Mouse (Mus musculus) kidney, adult 8-10 months (tissue): Measurements from ENCODE around the gene Plagl2.
A peak's percentile ranks its signal among the peaks of the same experiment; 100 is the strongest.
"Not testable (repeated sequence)": the region's sequence is repeated elsewhere in the genome, so short reads cannot be mapped to it uniquely, and the experiment has no call there.

Source experiments
- DNase-seq, 2 experiments: peaks; one replicate each; pipeline ENCODE4 v3.0.0; 2022

Plagl2 gene

GRCm38 (mm10) chr2:153241250-153242014 is at the start of gene Plagl2, which contains the start of gene Pofut1:
Gene Plagl2, minus strand, starts transcription at chr2:153241426.
Gene Pofut1, plus strand, starts transcription at chr2:153241533.
- DNase-seq = peak; percentile 87 to 88

DNA sequence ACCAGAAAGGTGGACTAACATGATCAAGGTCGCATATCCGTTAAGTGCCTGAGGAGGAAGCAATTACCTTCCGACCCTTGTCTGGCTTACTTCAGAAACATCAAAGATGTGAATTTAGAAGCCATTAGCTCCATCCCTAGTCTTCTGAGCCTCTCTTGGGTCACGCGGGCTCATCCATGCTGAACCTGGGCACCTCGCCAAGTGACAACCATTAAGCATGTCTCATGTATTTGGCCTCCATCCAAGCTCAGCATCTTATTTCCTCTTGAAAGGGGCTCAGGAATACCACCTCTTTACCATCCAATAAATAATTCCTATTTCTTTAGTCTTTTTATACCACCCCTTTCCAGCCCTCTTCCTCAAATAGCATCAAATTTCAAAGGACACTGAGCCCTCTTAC is 46.6 kb upstream of the Plagl2 start:
- peak in 1 of 2 experiments; percentile 44 for DNase-seq

DNA sequence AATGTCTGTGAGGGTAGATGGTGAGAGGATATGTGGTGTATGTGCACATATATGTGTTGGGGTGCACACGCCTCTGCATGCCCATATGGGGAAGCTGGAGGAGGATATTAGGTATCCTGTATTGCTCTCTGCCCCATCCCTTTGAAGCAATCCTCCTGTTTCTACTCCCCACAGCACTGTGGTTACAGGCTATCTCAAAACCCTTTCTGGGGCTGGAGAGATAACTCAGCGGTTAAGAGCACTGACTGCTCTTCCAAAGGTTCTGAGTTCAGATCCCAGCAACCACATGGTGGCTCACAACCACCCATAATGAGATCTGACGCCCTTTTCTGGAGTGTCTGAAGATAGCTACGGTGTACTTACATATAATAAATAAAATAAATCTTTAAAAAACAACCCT is 45.3 kb upstream of the Plagl2 start:
- no peak for DNase-seq

DNA sequence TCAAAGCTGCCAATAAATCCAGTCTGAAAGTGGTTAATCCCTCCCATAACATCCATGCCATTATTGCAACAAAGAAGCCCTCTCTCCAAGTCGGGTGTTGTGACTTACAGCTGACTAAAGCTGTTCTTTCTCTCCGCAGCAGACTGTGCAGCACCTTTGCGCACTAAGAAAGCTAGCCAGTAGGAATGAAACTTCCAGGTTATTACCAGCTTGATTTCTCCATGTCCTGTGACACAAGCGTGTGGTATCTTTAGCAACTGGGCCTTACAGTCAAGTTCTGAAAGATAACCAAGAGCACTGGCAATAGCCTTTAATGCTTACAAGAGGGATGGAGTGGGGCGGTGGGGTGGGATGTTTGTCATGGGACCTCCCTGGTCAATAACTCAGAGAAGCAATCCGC is 42.7 kb upstream of the Plagl2 start:
- DNase-seq = no peak

DNA sequence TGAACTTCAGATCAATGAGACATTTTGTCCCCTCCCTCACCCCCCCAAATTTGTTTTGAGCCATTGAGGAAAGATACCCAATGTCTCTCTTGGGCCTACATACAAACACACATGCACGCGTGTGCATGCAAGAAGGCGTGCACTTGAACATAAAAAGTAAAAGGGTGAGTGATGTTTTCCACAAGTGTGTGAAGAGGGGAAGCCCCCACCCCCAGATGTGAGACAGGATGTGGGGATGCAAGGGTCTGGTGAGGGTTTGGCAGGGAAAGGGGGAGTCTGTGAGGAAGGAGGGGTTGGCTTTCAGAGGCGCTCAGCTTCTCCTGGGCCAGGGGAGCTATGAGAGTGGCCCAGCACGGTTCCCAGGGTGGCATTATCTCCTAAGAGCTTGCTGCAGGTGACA is 37.1 kb upstream of the Plagl2 start:
- DNase-seq = no peak

DNA sequence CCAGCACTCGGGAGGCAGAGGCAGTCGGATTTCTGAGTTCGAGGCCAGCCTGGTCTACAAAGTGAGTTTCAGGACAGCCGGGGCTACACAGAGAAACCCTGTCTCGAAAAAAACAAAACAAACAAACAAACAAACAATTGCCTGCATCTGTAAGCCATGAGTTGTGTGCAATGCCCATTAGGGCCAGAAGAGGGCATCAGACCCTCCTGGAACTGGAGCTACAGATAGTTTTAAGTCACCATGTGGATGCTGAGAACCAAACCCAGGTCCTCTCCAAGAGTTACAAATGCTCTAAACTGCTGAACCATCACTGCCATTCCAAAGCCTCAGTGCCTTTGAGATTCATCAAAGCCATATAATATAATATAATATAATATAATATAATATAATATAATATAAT is 35.6 kb upstream of the Plagl2 start:
- not testable (repeated sequence) for DNase-seq

DNA sequence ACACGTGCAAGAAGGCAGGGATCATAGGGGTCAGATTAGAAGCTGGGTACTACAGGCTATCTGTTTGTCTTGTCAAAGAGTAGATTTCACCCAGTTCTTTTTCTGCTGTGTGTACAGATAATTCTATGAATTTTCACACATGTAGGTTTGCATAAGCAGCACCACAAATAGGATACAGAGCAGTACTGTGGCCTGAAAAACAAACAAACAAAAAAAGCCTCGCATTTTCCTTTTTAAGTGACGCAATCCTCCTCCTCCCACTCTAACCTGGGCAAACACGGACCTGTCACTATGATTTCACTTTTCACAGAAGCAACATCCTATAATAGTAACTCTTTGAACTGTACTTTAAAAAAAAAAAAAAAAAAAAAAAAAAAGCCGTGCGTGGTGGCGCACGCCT is 35.2 kb upstream of the Plagl2 start:
- no peak for DNase-seq

- not testable (repeated sequence) for DNase-seq
Observed at GRCm38 (mm10) chr2:153275577-153275976, 34.4 kb upstream of the Plagl2 start.

DNA sequence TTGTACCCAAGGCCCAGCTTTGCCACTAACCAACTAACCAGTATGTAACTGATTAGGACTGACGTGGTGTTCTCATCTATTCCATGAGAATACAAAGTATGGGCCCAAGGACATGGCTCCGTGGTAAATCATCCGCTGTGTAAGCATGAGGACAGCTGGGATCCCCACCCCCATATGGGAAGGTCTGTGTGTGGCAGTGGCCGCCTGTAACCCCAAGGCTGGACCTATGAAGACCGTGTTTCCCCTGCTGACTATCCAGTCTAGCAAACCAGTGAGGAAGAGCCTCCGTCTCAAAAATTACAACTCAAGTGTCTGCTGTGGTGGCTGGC is 33.7 kb upstream of the Plagl2 start:
- no peak for DNase-seq

DNA sequence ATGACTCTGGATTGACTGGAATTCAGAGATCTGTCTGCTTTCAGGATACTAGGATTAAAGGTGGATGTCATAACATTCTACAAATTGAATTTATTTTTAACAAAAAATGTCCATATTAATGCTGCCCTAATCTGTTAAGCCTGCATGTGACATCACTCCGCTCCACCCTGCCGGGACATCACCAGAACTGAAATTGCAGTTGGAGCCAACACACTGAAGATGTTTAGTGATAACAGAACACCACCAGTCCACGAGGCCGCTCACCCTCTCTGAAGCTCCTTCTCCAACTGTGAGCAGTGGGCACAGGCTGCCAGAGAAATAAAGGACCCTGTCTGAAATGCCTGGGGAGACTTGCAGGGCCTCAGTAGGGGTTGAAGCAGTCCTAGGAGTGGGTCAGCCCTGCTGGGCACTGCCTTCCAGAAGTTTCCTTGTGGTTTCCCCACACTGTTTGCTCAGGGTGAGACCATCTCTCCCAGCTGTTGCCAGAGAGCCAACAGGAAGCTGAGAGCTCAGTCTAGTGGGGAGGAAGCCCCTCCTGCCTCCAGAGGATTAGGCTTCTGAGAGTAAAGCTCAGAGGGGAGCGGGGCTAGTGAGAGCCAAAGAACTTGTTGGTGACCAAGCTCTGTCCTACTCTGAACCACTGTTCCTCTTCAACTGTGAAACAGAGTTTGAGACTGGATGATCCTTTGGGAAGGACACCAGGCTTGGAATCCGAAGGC is 33.1 kb upstream of the Plagl2 start:
- DNase-seq = not testable (repeated sequence)

DNA sequence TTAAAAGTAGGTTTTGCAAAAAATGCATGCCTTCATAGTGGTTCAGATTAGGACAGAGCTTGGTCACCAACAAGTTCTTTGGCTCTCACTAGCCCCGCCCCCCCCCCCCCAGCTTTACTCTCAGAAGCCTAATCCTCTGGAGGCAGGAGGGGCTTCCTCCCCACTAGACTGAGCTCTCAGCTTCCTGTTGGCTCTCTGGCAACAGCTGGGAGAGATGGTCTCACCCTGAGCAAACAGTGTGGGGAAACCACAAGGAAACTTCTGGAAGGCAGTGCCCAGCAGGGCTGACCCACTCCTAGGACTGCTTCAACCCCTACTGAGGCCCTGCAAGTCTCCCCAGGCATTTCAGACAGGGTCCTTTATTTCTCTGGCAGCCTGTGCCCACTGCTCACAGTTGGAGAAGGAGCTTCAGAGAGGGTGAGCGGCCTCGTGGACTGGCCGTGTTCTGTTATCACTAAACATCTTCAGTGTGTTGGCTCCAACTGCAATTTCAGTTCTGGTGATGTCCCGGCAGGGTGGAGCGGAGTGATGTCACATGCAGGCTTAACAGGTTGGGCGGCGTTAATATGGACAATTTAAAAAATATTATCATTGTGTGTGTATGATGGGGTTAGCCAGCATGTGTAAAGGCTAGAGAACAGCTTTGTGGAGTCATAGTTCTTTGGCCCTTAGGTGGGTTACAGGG is 29.1 kb upstream of the Plagl2 start:
- DNase-seq = not testable (repeated sequence)

GRCm38 (mm10) chr2:153267331-153267730 is 26.1 kb upstream of the Plagl2 start:
- no peak for DNase-seq

DNA sequence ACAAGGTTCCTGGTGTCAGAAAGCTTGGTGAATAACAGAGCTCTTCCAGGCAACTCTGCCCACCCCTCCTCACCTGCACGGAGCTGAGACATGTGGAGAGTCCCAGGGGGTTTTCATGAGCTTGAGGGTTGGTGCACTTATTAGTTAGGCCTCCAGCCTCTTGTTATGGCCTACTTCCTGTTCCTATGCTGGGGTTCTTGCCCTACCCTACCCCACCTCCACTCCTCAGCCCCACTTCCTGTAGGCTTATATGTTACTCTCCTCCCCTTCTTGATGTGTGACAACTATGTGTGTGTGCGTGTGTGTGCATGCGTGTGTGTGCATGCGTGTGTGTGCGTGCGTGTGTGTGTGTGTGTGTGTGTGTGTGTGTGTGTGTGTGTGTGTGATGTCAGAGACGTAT is 21.8 kb upstream of the Plagl2 start:
- no peak for DNase-seq

DNA sequence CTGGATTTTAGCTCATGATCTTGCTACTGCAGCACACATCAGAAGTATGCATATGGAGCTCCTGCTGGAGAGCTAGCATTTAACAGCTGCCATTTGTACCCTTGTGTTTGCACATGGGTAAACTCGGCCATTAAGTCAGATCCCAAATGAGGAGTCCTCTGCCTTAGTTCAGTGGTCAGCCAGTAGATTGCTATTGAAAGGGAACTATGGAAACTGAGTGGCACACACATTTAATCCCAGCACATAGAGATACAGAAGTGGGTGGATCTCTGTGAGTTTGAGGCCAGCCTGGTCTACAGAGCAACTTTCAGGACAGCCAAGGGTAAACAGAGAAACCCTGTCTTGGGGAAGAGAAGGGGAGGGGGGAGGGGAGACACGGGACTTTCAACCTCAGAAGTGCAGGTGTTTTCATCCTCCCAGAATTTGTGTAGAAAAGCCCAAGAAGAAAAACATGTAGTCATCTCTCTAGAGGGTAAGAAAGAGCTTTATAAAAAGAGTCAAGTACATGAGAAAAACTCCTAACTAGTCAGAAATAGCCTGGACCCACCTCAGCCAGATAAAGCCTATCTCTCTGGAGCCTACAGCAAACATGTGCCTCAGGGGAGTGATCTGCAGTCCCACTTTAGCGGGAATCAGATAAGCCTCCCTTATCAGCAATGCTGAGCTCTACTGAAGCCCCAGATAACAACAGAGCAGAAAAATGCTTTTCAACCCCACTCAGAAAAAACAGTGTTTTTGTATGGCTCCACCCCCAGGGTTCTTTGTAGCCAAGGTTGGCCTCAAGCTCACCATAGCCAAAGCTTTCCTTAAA is 18.8 kb upstream of the Plagl2 start:
- DNase-seq = no peak

DNA sequence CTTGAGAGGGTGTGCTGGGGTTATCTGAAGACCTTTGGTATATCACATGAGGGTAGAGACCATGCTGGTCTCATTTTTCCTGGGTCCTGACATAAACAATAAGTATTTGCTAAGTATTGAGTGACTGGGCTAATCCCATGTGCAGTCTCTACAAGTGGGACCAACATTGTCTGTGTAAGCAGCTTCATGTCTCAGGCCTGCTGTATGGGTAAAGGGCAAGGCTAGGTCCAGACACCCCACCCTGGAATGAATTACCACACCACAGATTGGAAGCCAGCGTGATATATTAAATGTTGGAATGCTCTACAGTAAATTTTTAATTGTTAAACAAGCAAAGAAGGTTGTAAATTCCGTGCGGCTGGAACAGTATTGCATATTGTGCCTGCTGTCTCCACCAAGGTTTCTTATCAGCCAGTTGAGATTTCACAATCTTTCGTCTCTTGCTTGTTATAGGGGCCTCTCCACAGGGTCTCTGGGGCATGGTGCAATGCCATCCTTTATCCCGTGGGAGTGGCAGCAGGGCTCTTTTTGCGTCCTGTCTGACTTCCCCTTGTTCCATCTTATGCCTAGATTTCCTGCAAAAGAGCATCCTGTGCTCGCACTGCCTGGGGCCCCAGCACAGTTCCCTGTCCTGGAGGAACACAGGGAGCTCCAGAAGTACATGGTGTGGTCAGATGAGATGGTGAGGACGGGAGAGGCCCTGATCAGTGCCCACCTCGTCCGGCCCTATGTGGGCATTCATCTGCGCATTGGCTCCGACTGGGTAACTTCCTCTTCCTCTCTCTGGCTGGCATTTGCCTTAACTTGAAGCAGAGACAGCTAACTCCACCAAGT is 18.0 kb upstream of the Plagl2 start:
- no peak for DNase-seq

DNA sequence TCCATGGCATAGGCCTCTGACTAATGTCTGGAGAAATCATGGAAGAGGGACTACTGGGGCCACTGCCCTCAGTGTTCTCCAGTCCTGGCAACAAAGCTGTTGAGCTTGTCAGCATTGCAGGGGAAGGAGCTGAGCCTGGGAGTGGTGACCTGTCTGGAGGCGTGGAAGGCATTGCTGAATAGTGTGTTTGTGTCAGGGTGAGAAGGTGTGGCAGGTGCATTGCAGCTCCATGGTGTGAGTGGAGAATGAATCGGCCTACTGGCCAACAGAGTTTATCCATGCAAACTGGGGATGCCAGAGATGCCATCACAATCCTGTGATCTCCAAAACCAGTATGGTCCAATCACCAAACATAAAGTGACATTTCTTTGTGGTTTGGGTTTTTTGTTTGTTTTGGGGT is 15.4 kb upstream of the Plagl2 start:
- DNase-seq = no peak

- DNase-seq = no peak
Observed at GRCm38 (mm10) chr2:153249751-153250150, 8.5 kb upstream of the Plagl2 start.

DNA sequence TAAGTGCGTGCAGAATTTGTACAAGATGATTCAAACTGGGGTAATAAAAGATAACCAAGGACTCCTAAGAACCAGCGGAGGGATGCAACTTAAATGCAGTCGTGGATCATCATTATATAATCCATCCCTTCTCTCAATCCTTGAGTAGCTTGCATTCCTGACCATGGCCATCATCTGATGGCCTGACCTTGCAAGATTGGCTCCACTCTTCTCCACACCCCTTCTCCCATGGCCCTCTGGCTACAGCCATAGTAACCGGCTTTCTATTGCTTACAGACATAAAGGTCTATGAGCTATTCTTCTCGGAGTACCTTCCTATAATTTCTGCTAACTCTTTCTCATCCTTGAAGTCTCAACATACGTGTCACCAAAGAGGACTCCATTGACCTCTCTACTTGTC is 930 bp upstream of the Plagl2 start:
- DNase-seq = no peak

GRCm38 (mm10) chr2:153240701-153241235 is 458 bp downstream of the Plagl2 start:
- peak in 1 of 2 experiments; percentile 8 for DNase-seq

GRCm38 (mm10) chr2:153239860-153240480 is 1.3 kb downstream of the Plagl2 start:
- no peak for DNase-seq
